Mouse (Mus musculus) adrenal gland, postnatal 4 days (tissue): ENCODE data around the gene Hist1h2ae. TPM values are rescaled to one million over a fixed set of nuclear protein-coding genes. Genes with fewer than 3 reads are reported as not detected.
A peak's percentile ranks its signal among the peaks of the same experiment; 100 is the strongest.

Experiments used
- DNase-seq, 2 experiments: peaks; one replicate each; pipeline ENCODE4 v3.0.0; 2021 to 2022; ENCODE audit warnings: low spot score in 2 of 2, mixed read lengths in 2 of 2
- microRNA-seq: library from miRNA; unstranded; fragments of <30 nt; microRNA quantifications from one replicate; pipeline ENCODE4 v1.2.0, GENCODE M21; 2021
- total RNA-seq, 2 experiments: library from RNA; stranded (reverse); gene quantifications; 2 replicates each; pipeline ENCODE4 v1.2.3; 2021

Hist1h2ae gene
- total RNA-seq, 2 experiments from 2014 or later: 79.7 to 95.7 TPM

GRCm38 (mm10) chr13:23525901-23526300 is 45.1 kb downstream of the Hist1h2ae start:
- DNase-seq: no peak

- DNase-seq: peak in 1 of 2 experiments; percentile 62
Measured at GRCm38 (mm10) chr13:23524654-23525053, 46.4 kb downstream of the Hist1h2ae start.

GRCm38 (mm10) chr13:23523976-23524375 is 47.0 kb downstream of the Hist1h2ae start:
- DNase-seq: no peak

- DNase-seq: peak in 1 of 2 experiments; percentile 46
Measured at GRCm38 (mm10) chr13:23521703-23522102, 49.3 kb downstream of the Hist1h2ae start.

Small RNA genes lying within 50 kb of the gene (microRNA-seq; reads per million reads assigned to microRNA genes)
- not detected for gene Gm44297
- gene Gm44359: not detected
- gene Gm44394: not detected

Other genes starting within 250 kb of the Hist1h2ae start
- 10 to 100 TPM; 22.9 to 23.5 TPM for gene Zfp322a, start 202.0 kb downstream of the Hist1h2ae start, total RNA-seq
- gene Abt1, start 147.4 kb downstream of the Hist1h2ae start, total RNA-seq: 1 to 10 TPM; 7.9 to 8.9 TPM
- gene Btn1a1, start 105.3 kb downstream of the Hist1h2ae start, total RNA-seq: under 1 TPM; 0.20 to 0.87 TPM
- under 1 TPM in 1 of 2 experiments, not detected in 1; 0.17 TPM for gene Btn2a2, start 82.4 kb downstream of the Hist1h2ae start, total RNA-seq
- 1,000 to 10,000 TPM; 1,239 to 1,302 TPM for gene Hist1h4h, start 40.2 kb downstream of the Hist1h2ae start, total RNA-seq
- 100 to 1,000 TPM; 512 to 538 TPM for gene Hist1h2af, start 37.3 kb downstream of the Hist1h2ae start, total RNA-seq
- 100 to 1,000 TPM; 144 to 196 TPM for gene Hist1h3g, start 35.8 kb downstream of the Hist1h2ae start, total RNA-seq
- 10 to 100 TPM; 29.4 to 38.7 TPM for gene Hist1h2bh, start 27.8 kb downstream of the Hist1h2ae start, total RNA-seq
- gene Hist1h3f, start 27.2 kb downstream of the Hist1h2ae start, total RNA-seq: 100 to 1,000 TPM; 150 to 177 TPM
- gene Hist1h4f, start 19.6 kb downstream of the Hist1h2ae start, total RNA-seq: 100 to 1,000 TPM; 899 to 983 TPM
- gene Hist1h1d, start 18.0 kb downstream of the Hist1h2ae start, total RNA-seq: 10 to 100 TPM; 48.3 to 57.6 TPM
- 100 to 1,000 TPM; 399 to 448 TPM for gene Hist1h3e, start 8.9 kb downstream of the Hist1h2ae start, total RNA-seq
- 100 to 1,000 TPM; 627 to 705 TPM for gene Hist1h2bg, start 176 bp upstream of the Hist1h2ae start, total RNA-seq
- gene Hist1h2bf, start 3.0 kb upstream of the Hist1h2ae start, total RNA-seq: 100 to 1,000 TPM; 297 to 360 TPM
- 10 to 100 TPM; 63.5 to 64.6 TPM for gene Hist1h2ad, start 3.2 kb upstream of the Hist1h2ae start, total RNA-seq
- gene Hist1h3d, start 4.5 kb upstream of the Hist1h2ae start, total RNA-seq: 10 to 100 TPM; 64.3 to 80.4 TPM
- 100 to 1,000 TPM; 413 to 478 TPM for gene Hist1h4d, start 10.4 kb upstream of the Hist1h2ae start, total RNA-seq
- 10 to 100 TPM; 40.6 to 48.5 TPM for gene Hist1h2be, start 49.9 kb upstream of the Hist1h2ae start, total RNA-seq
- gene Hist1h1e, start 51.3 kb upstream of the Hist1h2ae start, total RNA-seq: 100 to 1,000 TPM; 327 to 388 TPM
- 10 to 100 TPM; 13.0 to 15.5 TPM for gene Hist1h2ac, start 112.7 kb upstream of the Hist1h2ae start, total RNA-seq
- gene Hist1h2bc, start 113.0 kb upstream of the Hist1h2ae start, total RNA-seq: 10 to 100 TPM; 92.5 to 95.2 TPM
- 1 to 10 TPM; 1.8 to 2.2 TPM for gene Hist1h1t, start 124.6 kb upstream of the Hist1h2ae start, total RNA-seq
- 100 to 1,000 TPM; 220 to 275 TPM for gene Hist1h4c, start 127.2 kb upstream of the Hist1h2ae start, total RNA-seq
- gene Hfe, start 139.6 kb upstream of the Hist1h2ae start, total RNA-seq: 10 to 100 TPM; 24.4 to 26.7 TPM
- gene Hist1h1c, start 167.6 kb upstream of the Hist1h2ae start, total RNA-seq: 100 to 1,000 TPM; 583 to 655 TPM
- gene Hist1h3c, start 174.4 kb upstream of the Hist1h2ae start, total RNA-seq: 100 to 1,000 TPM; 224 to 252 TPM
- gene Hist1h2bb, start 175.5 kb upstream of the Hist1h2ae start, total RNA-seq: 100 to 1,000 TPM; 268 to 325 TPM
- gene Hist1h2ab, start 179.9 kb upstream of the Hist1h2ae start, total RNA-seq: 100 to 1,000 TPM; 457 to 545 TPM
- 100 to 1,000 TPM; 526 to 670 TPM for gene Hist1h3b, start 181.0 kb upstream of the Hist1h2ae start, total RNA-seq
- 100 to 1,000 TPM; 436 to 510 TPM for gene Hist1h4b, start 185.8 kb upstream of the Hist1h2ae start, total RNA-seq
- 100 to 1,000 TPM; 348 to 415 TPM for gene Hist1h4a, start 190.0 kb upstream of the Hist1h2ae start, total RNA-seq
- 100 to 1,000 TPM; 459 to 527 TPM for gene Hist1h3a, start 191.2 kb upstream of the Hist1h2ae start, total RNA-seq
- gene Hist1h1a, start 192.4 kb upstream of the Hist1h2ae start, total RNA-seq: 100 to 1,000 TPM; 405 to 481 TPM
- gene Trim38, start 198.7 kb upstream of the Hist1h2ae start, total RNA-seq: under 1 TPM in 1 of 2 experiments, not detected in 1; 0.20 TPM
- gene Slc17a2, start 235.8 kb upstream of the Hist1h2ae start, total RNA-seq: 10 to 100 TPM in 1 of 2 experiments, under 1 TPM in 1; 0.53 to 10.9 TPM